Mouse (Mus musculus) embryonic facial prominence, embryonic 10.5 days (tissue): Measurements from ENCODE around the gene Nxf1. TPM values are rescaled to one million over a fixed set of nuclear protein-coding genes. Genes with fewer than 3 reads are reported as not detected.

ENCODE experiments used
- DNase-seq: peaks from one replicate; pipeline ENCODE4 v3.0.0-alpha.2; 2017; ENCODE audit warnings: low spot score
- H3K27ac ChIP-seq: fragments of 300-500 bp; sonication (generic); replicated peaks from 2 replicates; pipeline ENCODE4 v1.5.1; 2016; ENCODE audit warnings: mild to moderate bottlenecking
- H3K27me3 ChIP-seq: fragments of 300-500 bp; sonication (generic); replicated peaks from 2 replicates; pipeline ENCODE4 v1.6.1; 2016; ENCODE audit warnings: low read depth, mild to moderate bottlenecking; ENCODE audit not compliant: poor library complexity, severe bottlenecking
- H3K36me3 ChIP-seq: fragments of 300-500 bp; sonication (generic); replicated peaks from 2 replicates; pipeline ENCODE4 v1.6.1; 2016; ENCODE audit warnings: mild to moderate bottlenecking, moderate library complexity
- H3K4me1 ChIP-seq: fragments of 300-500 bp; sonication (generic); 2 replicates; pipeline ENCODE4 v1.6.1; 2016
- H3K4me3 ChIP-seq: fragments of 300-500 bp; sonication (generic); 2 replicates; pipeline ENCODE4 v1.5.1; 2016; ENCODE audit warnings: mild to moderate bottlenecking, moderate library complexity
- H3K9me3 ChIP-seq: fragments of 300-500 bp; sonication (generic); 2 replicates; pipeline ENCODE4 v1.6.1; 2016; ENCODE audit warnings: mild to moderate bottlenecking
- WGBS: fragments of 180-500 bp; shearing (Covaris S2); methylation state at CpG from one replicate; pipeline ENCODE4 v1.1.7; 2016; 5-methylcytosine and 5-hydroxymethylcytosine counted together
- polyA plus RNA-seq: library from polyadenylated mRNA; unstranded; fragments of >200 nt; fragmentation: Nextera tagmentation; extraction: Ambion mirVana; gene quantifications from 2 replicates; pipeline ENCODE4 v1.2.1, GENCODE M21; 2016

Gene Nxf1
- polyA plus RNA-seq, 1 experiment from 2014 or later: 254 TPM

- H3K9me3 ChIP-seq: no peaks in the 10 kb centered on the region
- no peak for DNase-seq
- H3K4me1 ChIP-seq: peaks cover 21% of the 10 kb centered on the region
- H3K36me3 ChIP-seq: peaks cover 61% of the 10 kb centered on the region
- WGBS: 91% methylated on average over 3 of the region's 3 CpGs
- no peaks in the 10 kb centered on the region for H3K27me3 ChIP-seq
- peak overlapping the region; percentile 100 for H3K4me3 ChIP-seq
- H3K27ac ChIP-seq: no peak overlapping the region
These were observed 1.2 kb upstream of the Nxf1 start for GRCm38 (mm10) chr19:8755652-8756051.

- 10% methylated on average over 14 of the region's 14 CpGs for WGBS
- no peaks in the 10 kb centered on the region for H3K9me3 ChIP-seq
- peaks cover 21% of the 10 kb centered on the region for H3K4me1 ChIP-seq
- H3K27me3 ChIP-seq: no peaks in the 10 kb centered on the region
- DNase-seq: no peak
- peak overlapping the region; percentile 95 for H3K27ac ChIP-seq
- peak overlapping the region; percentile 100 for H3K4me3 ChIP-seq
- peaks cover 62% of the 10 kb centered on the region for H3K36me3 ChIP-seq
These were observed 662 bp downstream of the Nxf1 start for GRCm38 (mm10) chr19:8757471-8757998.

- no peak overlapping the region for H3K27ac ChIP-seq
- peak overlapping the region; percentile 100; the same call in 1 of the 2 replicates for H3K4me3 ChIP-seq
- H3K4me1 ChIP-seq: peaks cover 21% of the 10 kb centered on the region
- WGBS: 90% methylated on average over 2 of the region's 2 CpGs
- no peaks in the 10 kb centered on the region for H3K27me3 ChIP-seq
- no peak for DNase-seq
- H3K36me3 ChIP-seq: peaks cover 62% of the 10 kb centered on the region
- H3K9me3 ChIP-seq: no peaks in the 10 kb centered on the region
These were observed 2.0 kb downstream of the Nxf1 start for GRCm38 (mm10) chr19:8758899-8759298.

- Histone ChIP-seq H3K36me3 (peaks cover 62% of the 10 kb centered on the region), H3K27ac (no peak overlapping the region), H3K9me3 (peaks cover 11% of the 10 kb centered on the region), H3K4me1 (peaks cover 18% of the 10 kb centered on the region), H3K4me3 (peak overlapping the region; percentile 5; the same call in 1 of the 2 replicates), H3K27me3 (no peaks in the 10 kb centered on the region)
- no peak for DNase-seq
- 92% methylated on average over 2 of the region's 2 CpGs for WGBS
These were observed 3.9 kb downstream of the Nxf1 start for GRCm38 (mm10) chr19:8760757-8761156.

- WGBS: 93% methylated on average over 4 of the region's 4 CpGs
- Histone ChIP-seq H3K36me3 (peaks cover 85% of the 10 kb centered on the region), H3K27me3 (no peaks in the 10 kb centered on the region), H3K4me1 (peaks cover 7% of the 10 kb centered on the region), H3K27ac (no peak overlapping the region), H3K9me3 (peaks cover 12% of the 10 kb centered on the region), H3K4me3 (no peak overlapping the region)
- DNase-seq: no peak
These were observed 6.4 kb downstream of the Nxf1 start for GRCm38 (mm10) chr19:8763276-8763675.

GRCm38 (mm10) chr19:8765562-8765961 lies 8.7 kb downstream of the Nxf1 start:
- Histone ChIP-seq H3K27ac (no peak overlapping the region), H3K4me1 (peaks cover 4% of the 10 kb centered on the region), H3K27me3 (no peaks in the 10 kb centered on the region), H3K9me3 (peaks cover 12% of the 10 kb centered on the region), H3K4me3 (no peak overlapping the region), H3K36me3 (peaks cover 100% of the 10 kb centered on the region)
- DNase-seq: no peak
- WGBS: 96% methylated on average over 9 of the region's 9 CpGs

- peaks cover 38% of the 10 kb centered on the region for H3K4me1 ChIP-seq
- H3K4me3 ChIP-seq: peak within 1 kb of the TSS; percentile 83
- H3K27ac ChIP-seq: peak within 1 kb of the TSS; percentile 97
- no peaks in the 10 kb centered on the region for H3K27me3 ChIP-seq
- H3K36me3 ChIP-seq: peaks cover 75% of the 10 kb centered on the region
- peak; percentile 86 for DNase-seq
- 20% methylated on average over 29 of the region's 29 CpGs for WGBS
- H3K9me3 ChIP-seq: peaks cover 2% of the 10 kb centered on the region; the same call in 1 of the 2 replicates
These were observed 13.8 kb downstream of the Nxf1 start, which contains the start of gene Tmem223 for GRCm38 (mm10) chr19:8770567-8771270. Tmem223 (plus strand) TSS chr19:8770996.

GRCm38 (mm10) chr19:8772996-8773395 lies 16.1 kb downstream of the Nxf1 start:
- H3K36me3 ChIP-seq: peaks cover 64% of the 10 kb centered on the region
- WGBS: 83% methylated on average over 5 of the region's 5 CpGs

GRCm38 (mm10) chr19:8773409-8773808 lies 16.5 kb downstream of the Nxf1 start:
- peaks cover 46% of the 10 kb centered on the region for H3K4me1 ChIP-seq

More at GRCm38 (mm10) chr19:8772996-8773395, 16.1 kb downstream of the Nxf1 start:
- Histone ChIP-seq H3K27ac (peak overlapping the region; percentile 97), H3K4me1 (peaks cover 46% of the 10 kb centered on the region), H3K27me3 (no peaks in the 10 kb centered on the region), H3K4me3 (peak overlapping the region; percentile 83), H3K9me3 (no peaks in the 10 kb centered on the region)
- no peak for DNase-seq

GRCm38 (mm10) chr19:8774086-8774835 lies 17.4 kb downstream of the Nxf1 start, which contains the start of gene Tmem179b:
Tmem179b (minus strand) TSS chr19:8774467.
- H3K36me3 ChIP-seq: peaks cover 64% of the 10 kb centered on the region

More at GRCm38 (mm10) chr19:8773409-8773808, 16.5 kb downstream of the Nxf1 start:
- peaks cover 64% of the 10 kb centered on the region for H3K36me3 ChIP-seq
- peak overlapping the region; percentile 83 for H3K4me3 ChIP-seq
- peak overlapping the region; percentile 97 for H3K27ac ChIP-seq
- H3K27me3 ChIP-seq: no peaks in the 10 kb centered on the region
- DNase-seq: peak; percentile 11
- WGBS: 62% methylated on average over 6 of the region's 6 CpGs
- no peaks in the 10 kb centered on the region for H3K9me3 ChIP-seq

GRCm38 (mm10) chr19:8774951-8775421 lies 18.1 kb downstream of the Nxf1 start:
- no peaks in the 10 kb centered on the region for H3K27me3 ChIP-seq
- peaks cover 46% of the 10 kb centered on the region for H3K4me1 ChIP-seq
- peaks cover 62% of the 10 kb centered on the region for H3K36me3 ChIP-seq
- no peak for DNase-seq
- H3K9me3 ChIP-seq: no peaks in the 10 kb centered on the region
- peak overlapping the region; percentile 83 for H3K4me3 ChIP-seq
- H3K27ac ChIP-seq: peak overlapping the region; percentile 97
- 7% methylated on average over 20 of the region's 20 CpGs for WGBS

More at GRCm38 (mm10) chr19:8774086-8774835, 17.4 kb downstream of the Nxf1 start, which contains the start of gene Tmem179b:
- WGBS: under 1% methylated on average over 68 of the region's 68 CpGs
- Histone ChIP-seq H3K4me3 (peak within 1 kb of the TSS; percentile 83), H3K4me1 (peaks cover 46% of the 10 kb centered on the region), H3K27ac (peak within 1 kb of the TSS; percentile 97), H3K27me3 (no peaks in the 10 kb centered on the region), H3K9me3 (no peaks in the 10 kb centered on the region)
- peak; percentile 96 for DNase-seq
